Mouse (Mus musculus) bone marrow, adult 2 months (tissue): ENCODE data around the gene Hmgn5. TPM values are rescaled to one million over a fixed set of nuclear protein-coding genes. Genes with fewer than 3 reads are reported as not detected.

Experiments used
- H3K27ac ChIP-seq: fragments of 200-500 bp; 2 replicates; pipeline ENCODE4 v1.5.1; 2012; ENCODE audit warnings: low read depth, mild to moderate bottlenecking, control low read depth, inconsistent platforms, low read length; ENCODE audit not compliant: control insufficient read depth, poor library complexity, insufficient read depth
- H3K4me1 ChIP-seq: fragments of 200-500 bp; 2 replicates; pipeline ENCODE4 v1.6.1; 2011; ENCODE audit warnings: low read length; ENCODE audit not compliant: control insufficient read depth, insufficient read depth
- H3K4me3 ChIP-seq: fragments of 200-500 bp; replicated peaks from 2 replicates; pipeline ENCODE3; 2011; ENCODE audit warnings: mild to moderate bottlenecking, low read depth, low read length, control low read depth; ENCODE audit not compliant: control insufficient read depth
- CTCF ChIP-seq: fragments of 200-500 bp; IDR thresholded peaks from 2 replicates; pipeline ENCODE4 v1.5.1; 2011; ENCODE audit warnings: low read length, control low read depth; ENCODE audit not compliant: control insufficient read depth, insufficient read depth
- POLR2A ChIP-seq: fragments of 200-500 bp; IDR thresholded peaks from 2 replicates; pipeline ENCODE4 v1.6.1; 2011; ENCODE audit warnings: low read depth, mild to moderate bottlenecking, control low read depth, low read length, borderline replicate concordance; ENCODE audit not compliant: control insufficient read depth
- WGBS: fragments of 180-500 bp; shearing (Covaris S2); methylation state at CpG from one replicate; pipeline ENCODE4 v1.1.7; 2018; 5-methylcytosine and 5-hydroxymethylcytosine counted together
- polyA plus RNA-seq: library from polyadenylated mRNA; stranded (reverse); fragments of >200 nt; gene quantifications from 2 replicates; pipeline ENCODE4 v1.2.4, GENCODE M21; 2011; ENCODE audit warnings: low replicate concordance; ENCODE audit not compliant: missing spikeins, insufficient read depth, insufficient read length

Hmgn5 gene
- 34.1 and 46.8 TPM in 2 replicates for polyA plus RNA-seq

DNA sequence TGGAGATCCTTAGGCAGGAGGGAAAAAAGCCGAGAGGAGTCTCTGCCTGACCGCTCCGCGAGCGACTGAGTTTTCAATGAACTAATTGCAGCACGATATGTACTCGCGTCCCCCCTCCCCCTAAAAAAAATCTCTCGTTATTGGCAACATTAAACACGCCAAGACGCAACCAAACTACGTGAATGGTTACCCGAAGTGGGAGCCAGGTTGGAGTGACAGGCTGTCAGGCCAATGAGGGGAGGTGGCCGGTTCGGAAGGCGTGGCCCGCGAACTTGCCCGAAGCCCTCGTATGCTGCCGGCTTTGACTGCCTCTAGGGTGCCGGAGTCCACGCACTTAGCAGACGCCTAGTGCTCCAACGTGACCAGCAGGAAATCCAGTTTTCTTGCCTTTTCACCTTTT, at the start of gene Hmgn5:
Hmgn5 (minus strand) TSS at position 122 of the 400 bp plus-strand sequence.
- Histone ChIP-seq H3K4me1 (no peaks in the 10 kb centered on the region), H3K4me3 (peak within 1 kb of the TSS; percentile 83), H3K27ac (peak within 1 kb of the TSS; percentile 19; the same call in 1 of the 2 replicates)
- 15% methylated on average over 25 of the region's 25 CpGs for WGBS
- TF ChIP-seq POLR2A = peak; percentile 56; the same call in 1 of the 2 replicates
- TF ChIP-seq CTCF = no peak

DNA sequence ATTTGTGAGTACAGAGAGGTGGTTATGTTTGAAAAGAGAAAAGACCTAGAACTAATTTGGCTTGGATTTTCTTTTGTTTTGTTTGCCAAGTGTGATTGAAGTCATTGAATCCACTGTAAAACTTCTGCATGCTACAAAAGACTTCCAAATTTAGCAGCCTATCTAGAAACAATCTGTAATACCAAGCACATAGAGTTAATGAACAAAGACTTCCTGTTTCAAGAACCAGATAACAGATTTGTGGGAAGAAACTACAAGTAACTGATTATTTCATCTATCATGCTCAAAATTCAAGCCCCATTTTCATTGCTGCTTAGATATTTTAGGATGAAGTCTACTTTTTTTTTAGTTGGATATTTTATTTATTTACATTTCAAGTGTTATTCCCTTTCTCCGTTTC, 34.6 kb upstream of the Hmgn5 start:
- no peaks in the 10 kb centered on the region for H3K4me1 ChIP-seq
- 74% methylated on average over 1 of the region's 1 CpGs for WGBS
- TF ChIP-seq POLR2A (no peak), CTCF (no peak)
- H3K4me3 ChIP-seq = no peak overlapping the region
- no peak overlapping the region for H3K27ac ChIP-seq

DNA sequence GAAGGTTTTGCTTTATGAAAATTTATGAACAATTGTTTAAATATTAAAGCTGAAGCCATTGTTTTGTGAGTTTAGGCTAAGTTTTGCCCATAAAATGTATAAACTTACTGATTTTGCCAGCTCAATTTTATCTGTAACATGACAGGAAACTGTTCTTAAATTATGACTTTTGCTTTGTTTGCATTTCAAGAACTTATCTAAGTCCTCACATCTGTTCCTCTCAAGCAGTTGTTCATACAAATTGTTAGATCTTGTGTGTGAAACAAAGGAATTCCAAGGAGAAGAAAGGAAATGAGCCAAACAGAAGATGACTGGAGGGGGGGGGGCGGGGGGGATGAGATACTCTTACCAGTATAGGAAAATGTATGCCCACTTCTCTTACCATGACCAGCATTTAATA, 13.0 kb upstream of the Hmgn5 start:
- WGBS = 55% methylated on average over 1 of the region's 1 CpGs
- no peaks in the 10 kb centered on the region for H3K4me1 ChIP-seq
- TF ChIP-seq CTCF (no peak), POLR2A (no peak)
- H3K27ac ChIP-seq = no peak overlapping the region
- no peak overlapping the region for H3K4me3 ChIP-seq

DNA sequence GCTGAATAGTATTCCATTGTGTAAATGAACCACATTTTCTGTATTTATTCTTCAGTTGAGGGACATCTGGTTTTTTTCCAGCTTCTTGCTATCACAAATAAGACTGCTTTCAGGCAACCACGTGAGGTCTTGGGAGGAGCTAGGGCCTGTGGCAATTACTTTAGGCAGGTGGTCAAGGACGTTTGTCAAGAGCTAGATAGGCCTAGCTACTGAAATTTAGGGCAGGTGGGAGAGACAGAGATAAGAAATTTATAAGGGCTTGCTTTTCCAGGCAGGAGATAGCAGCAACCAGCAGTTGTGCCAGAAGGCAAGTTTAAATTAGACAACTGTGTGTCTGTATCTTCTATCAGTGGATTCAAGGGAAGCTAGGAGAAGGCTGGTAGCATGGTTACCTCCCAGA, 7.7 kb upstream of the Hmgn5 start:
- WGBS = 47% methylated on average over 2 of the region's 2 CpGs
- Histone ChIP-seq H3K4me1 (no peaks in the 10 kb centered on the region), H3K4me3 (no peak overlapping the region), H3K27ac (no peak overlapping the region)
- no peak for TF ChIP-seq POLR2A
- no peak for TF ChIP-seq CTCF

DNA sequence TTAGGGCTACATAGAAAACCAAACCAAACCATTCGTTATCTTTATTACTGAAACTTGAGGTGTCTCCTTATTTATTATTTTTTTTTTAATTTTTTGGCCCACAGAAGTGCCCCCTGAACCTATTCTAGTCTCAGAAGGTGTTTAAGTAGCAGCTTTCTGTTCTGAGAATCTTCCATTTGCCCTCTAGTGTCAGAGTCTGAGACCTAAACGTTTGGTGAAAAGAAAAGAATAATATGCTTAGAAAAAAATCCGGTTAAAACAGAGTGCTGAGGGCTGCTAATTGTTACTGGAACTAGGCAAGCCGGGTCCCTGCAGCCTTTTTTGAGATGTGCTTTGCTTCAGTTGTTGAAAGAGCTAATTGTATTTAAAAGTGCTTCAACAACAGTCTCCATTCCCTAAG, 962 bp upstream of the Hmgn5 start:
- WGBS = 17% methylated on average over 4 of the region's 4 CpGs
- Histone ChIP-seq H3K4me3 (no peak overlapping the region), H3K4me1 (no peaks in the 10 kb centered on the region), H3K27ac (no peak overlapping the region)
- TF ChIP-seq POLR2A (no peak), CTCF (no peak)

DNA sequence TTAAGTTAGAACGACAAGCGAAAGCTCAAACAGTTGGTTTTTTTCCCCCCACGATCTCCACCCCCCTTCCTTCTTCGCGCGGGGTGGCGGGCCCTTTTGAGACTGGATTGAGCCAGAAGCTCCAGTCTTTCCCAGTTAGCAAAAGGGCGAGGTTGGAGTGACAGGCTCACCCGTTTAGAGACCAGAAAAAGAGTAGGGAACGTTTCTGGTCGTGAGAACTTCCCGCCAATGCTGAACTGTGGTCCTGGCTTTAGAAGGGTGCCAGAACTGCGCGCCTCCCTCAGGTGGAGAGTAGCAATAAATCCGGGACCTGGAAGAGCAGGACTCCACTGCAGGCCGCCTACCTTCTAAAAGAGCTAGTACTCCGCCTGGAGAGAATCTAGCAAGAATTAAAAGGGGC, 482 bp upstream of the Hmgn5 start:
- WGBS = 6% methylated on average over 17 of the region's 17 CpGs
- TF ChIP-seq CTCF = no peak; the same call in 1 of the 2 replicates
- TF ChIP-seq POLR2A = no peak
- Histone ChIP-seq H3K27ac (peak overlapping the region; percentile 19; the same call in 1 of the 2 replicates), H3K4me3 (peak overlapping the region; percentile 83), H3K4me1 (no peaks in the 10 kb centered on the region)

DNA sequence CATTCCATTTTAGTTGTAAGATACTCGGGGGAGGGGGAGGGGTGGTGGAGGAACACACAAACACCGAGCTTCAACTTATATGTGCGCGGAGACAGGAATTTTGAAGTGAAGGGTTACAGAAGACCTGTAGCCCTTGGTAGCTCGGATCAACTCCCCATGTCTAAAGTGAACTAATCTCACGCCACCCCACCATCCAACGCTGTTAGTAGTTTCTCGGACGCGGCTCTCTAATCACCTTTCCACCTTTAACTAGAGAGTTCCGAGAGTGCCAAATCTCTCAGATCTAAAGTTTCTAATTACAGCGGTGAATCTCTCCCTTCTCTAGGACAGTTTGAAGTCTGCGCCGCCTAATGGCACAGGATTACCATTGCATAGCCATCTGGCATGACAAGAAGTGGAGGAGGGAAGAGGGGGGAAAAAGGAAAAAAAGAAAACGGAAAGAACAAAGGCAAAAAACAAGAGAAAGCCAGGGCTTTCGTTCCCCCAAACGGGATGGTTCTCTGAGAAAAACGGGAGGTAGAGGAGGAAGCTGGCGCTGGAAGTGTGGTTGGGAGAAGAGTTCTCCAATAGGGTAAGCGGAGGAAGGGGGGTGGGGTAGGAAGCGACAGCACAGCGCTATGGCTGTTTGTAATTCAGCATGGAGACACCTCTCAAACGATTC, 703 bp downstream of the Hmgn5 start:
- TF ChIP-seq CTCF (0 out of 2 replicates have a peak, but pooled peaks have one; percentile 12), POLR2A (no peak)
- 13% methylated on average over 23 of the region's 23 CpGs for WGBS
- H3K4me3 ChIP-seq = peak overlapping the region; percentile 83
- no peaks in the 10 kb centered on the region for H3K4me1 ChIP-seq
- H3K27ac ChIP-seq = no peak overlapping the region

DNA sequence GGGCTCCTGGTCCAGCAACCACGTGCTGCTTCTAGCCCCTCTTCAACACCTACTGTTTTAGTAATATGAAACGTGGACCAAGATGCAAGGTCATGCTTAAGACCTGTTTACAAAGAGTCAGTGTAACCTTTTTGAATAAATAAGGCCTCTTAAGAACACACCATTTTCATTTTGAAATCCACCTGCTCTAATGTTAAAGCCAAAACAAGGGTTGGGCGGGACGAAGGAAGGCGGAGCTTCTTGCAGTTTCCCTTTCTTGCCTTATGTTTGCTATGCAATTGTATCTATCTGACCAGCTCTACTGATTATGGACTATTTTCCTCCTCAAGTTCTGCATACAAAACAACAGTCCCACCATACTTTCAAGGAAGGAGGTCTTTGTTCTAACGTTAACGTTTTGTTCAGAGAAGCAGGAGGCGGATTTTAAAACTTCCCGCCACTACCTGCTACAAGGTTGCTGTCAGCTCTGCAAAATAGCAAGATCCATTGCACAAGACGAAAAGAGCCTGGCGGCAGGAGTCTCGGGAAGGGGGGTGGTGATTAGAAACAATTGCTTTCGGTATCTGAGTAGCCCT, 1.5 kb downstream of the Hmgn5 start:
- peak overlapping the region; percentile 83 for H3K4me3 ChIP-seq
- no peak overlapping the region for H3K27ac ChIP-seq
- TF ChIP-seq POLR2A = no peak
- TF ChIP-seq CTCF = no peak
- WGBS = 12% methylated on average over 13 of the region's 13 CpGs
- H3K4me1 ChIP-seq = no peaks in the 10 kb centered on the region

DNA sequence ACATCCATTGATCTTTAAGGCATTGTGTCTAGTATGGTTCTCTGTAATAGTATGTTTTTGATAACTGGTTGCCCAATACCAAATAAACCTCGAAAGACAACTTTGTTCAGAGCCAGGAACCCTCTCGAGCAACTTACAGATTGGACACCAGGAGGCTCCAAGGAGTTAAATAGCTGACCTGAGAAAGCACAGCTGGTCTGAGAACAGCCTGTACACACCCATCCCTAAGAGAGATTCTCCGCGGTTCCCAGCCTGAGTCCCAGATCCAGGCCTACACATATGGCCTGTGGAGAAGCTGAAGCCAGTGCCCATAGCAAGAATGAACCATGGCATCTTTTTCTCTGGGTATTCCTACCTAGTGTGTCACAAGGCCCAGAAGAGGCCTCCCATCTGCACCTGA, 11.9 kb downstream of the Hmgn5 start:
- Histone ChIP-seq H3K27ac (no peak overlapping the region), H3K4me3 (no peak overlapping the region), H3K4me1 (no peaks in the 10 kb centered on the region)
- WGBS = 66% methylated on average over 4 of the region's 4 CpGs
- TF ChIP-seq POLR2A (no peak), CTCF (no peak)

Other genes with a start within 250 kb of the Hmgn5 start
- 1.9 and 5.6 TPM in 2 replicates for gene Brwd3, start 179.0 kb downstream of the Hmgn5 start, polyA plus RNA-seq
- 31.2 and 42.1 TPM in 2 replicates for gene Sh3bgrl, start 82.0 kb upstream of the Hmgn5 start, polyA plus RNA-seq
- not detected in 2 replicates for gene Gm6377, start 183.4 kb upstream of the Hmgn5 start, polyA plus RNA-seq